26 mouse cellular contexts compared by ENCODE assay signal in the genomic region with DNA sequence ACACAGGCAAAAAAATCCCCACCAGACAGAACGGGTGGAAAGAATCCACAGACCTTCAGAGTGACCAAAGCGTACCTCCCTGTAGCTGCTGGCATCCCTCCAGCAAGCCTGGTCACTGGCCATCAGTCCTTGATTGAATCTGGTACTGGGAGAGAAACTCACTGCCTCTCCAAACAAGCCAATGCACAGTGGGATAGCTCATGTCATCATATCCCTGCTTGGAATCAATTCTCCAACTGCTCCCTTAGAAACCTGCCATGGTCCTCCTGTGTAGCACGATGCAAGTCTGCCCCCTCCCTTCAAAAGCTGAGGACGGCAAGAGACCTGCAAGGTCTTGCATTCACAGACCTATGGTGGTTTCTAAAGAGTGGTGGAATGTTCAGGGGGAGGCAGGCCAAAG. TPM values are rescaled to one million over a fixed set of nuclear protein-coding genes. Genes with fewer than 3 reads are reported as not detected.
DNase-seq lines count a peak whose midpoint lies in the region; ATAC-seq and TF ChIP-seq lines count a peak whose summit lies in the region.
"Had no signal": no experiment of that assay in that cellular context is flagged by ENCODE, and none has a peak within 500 bp of the region (broad histone marks: within the 10 kb centered on the region; RNA-seq: fewer than 3 reads in every experiment).

No protein-coding gene starts in this region.

- H3K27me3 ChIP-seq in hindbrain, embryonic 14.5 days (ENCODE audit: control insufficient read depth, insufficient read depth, low read length): peaks cover 3% of the 10 kb centered on the region; the same call in 1 of the 2 replicates
- H3K27me3 ChIP-seq in hindbrain, embryonic 10.5 days (ENCODE audit: insufficient read depth, poor library complexity, severe bottlenecking): peaks cover 61% of the 10 kb centered on the region
- H3K27me3 ChIP-seq: CH12.LX had no signal

- H3K4me1 ChIP-seq in hindbrain, embryonic 14.5 days (replicated peaks; ENCODE audit: control insufficient read depth, insufficient read depth, low read length): peaks cover 11% of the 10 kb centered on the region
- peaks cover 40% of the 10 kb centered on the region for H3K4me1 ChIP-seq in hindbrain, embryonic 10.5 days (replicated peaks)
- no peaks in the 10 kb centered on the region; the same call in 1 of the 2 replicates for H3K4me1 ChIP-seq in cortical plate, adult 2 months (ENCODE audit: control insufficient read depth, insufficient read depth, low read length)

- WGBS in hindbrain, embryonic 14.5 days: 59% methylated on average over 4 of the region's 4 CpGs
- WGBS in hindbrain, embryonic 10.5 days: 64% methylated on average over 4 of the region's 4 CpGs

- no peak overlapping the region for H3K4me3 ChIP-seq in hindbrain, embryonic 14.5 days (replicated peaks; ENCODE audit: low read length)
- H3K4me3 ChIP-seq in hindbrain, embryonic 10.5 days: no peak overlapping the region
- H3K4me3 ChIP-seq in cortical plate, adult 2 months (ENCODE audit: insufficient read depth, low read length): no peak overlapping the region
- H3K4me3 ChIP-seq: embryonic facial prominence, embryonic 13.5 days; erythroblast, embryonic 14.5 days; forebrain, embryonic 12.5 days; heart, embryonic 15.5 days; stomach, embryonic 15.5 days had no signal

- peak overlapping the region; percentile 71 for H3K4me2 ChIP-seq in hindbrain, embryonic 14.5 days (replicated peaks)
- H3K4me2 ChIP-seq: embryonic facial prominence, embryonic 13.5 days; heart, embryonic 15.5 days; stomach, embryonic 15.5 days had no signal

- 0 out of 2 replicates have a peak, but pooled peaks have one; percentile 15 for TF ChIP-seq CTCF in cortical plate, adult 2 months (IDR thresholded peaks at IDR 0.05; ENCODE audit: extremely low read depth, insufficient read depth, low read length)

- no peak for DNase-seq in hindbrain, embryonic 14.5 days (ENCODE audit: low spot score)
- DNase-seq in hindbrain, embryonic 10.5 days (ENCODE audit: low spot score): no peak
- peak; percentile 29 for DNase-seq in left cerebral cortex, postnatal 4 days
- DNase-seq in left cerebral cortex, postnatal 14 days (ENCODE audit: low spot score in 2 of 2): no peak
- DNase-seq in brain, adult 2 months (ENCODE audit: low read depth, low spot score): peak; percentile 49
- no peak for DNase-seq in embryo, embryonic 11 days
- DNase-seq in adrenal gland, adult 18-20 months (ENCODE audit: low spot score in 2 of 2): no peak
- DNase-seq: adrenal gland, postnatal 10 days; B cell, adult 2 months; cerebellum, adult 9-11 months; heart, postnatal 36 days; kidney, adult 9 months; kidney, postnatal 36 days; liver, postnatal 0 days had no signal

- no peak for ATAC-seq in hindbrain, embryonic 14.5 days (ENCODE audit: low FRiP score)
- ATAC-seq: liver, postnatal 0 days; lung, postnatal 0 days had no signal

- H3K9ac ChIP-seq in hindbrain, embryonic 14.5 days: no peak overlapping the region
- H3K9ac ChIP-seq: embryonic facial prominence, embryonic 13.5 days; forebrain, embryonic 12.5 days; heart, embryonic 15.5 days; liver, postnatal 0 days; stomach, embryonic 15.5 days had no signal

- no peak for TF ChIP-seq POLR2A in cortical plate, adult 2 months (IDR thresholded peaks at IDR 0.05; ENCODE audit: extremely low read depth, insufficient read depth, low read length)

- H3K36me3 ChIP-seq in hindbrain, embryonic 14.5 days (replicated peaks; ENCODE audit: control insufficient read depth, insufficient read depth): no peaks in the 10 kb centered on the region
- H3K36me3 ChIP-seq in hindbrain, embryonic 10.5 days: no peaks in the 10 kb centered on the region
- H3K36me3 ChIP-seq: embryonic facial prominence, embryonic 13.5 days; forebrain, embryonic 12.5 days; G1E; heart, embryonic 15.5 days; stomach, embryonic 15.5 days had no signal

- intact Hi-C loops in left cerebral cortex, postnatal 4 days (cut with DNase I): loop anchor here (5.0 kb wide), 1 partner anchor 505 kb away; no protein-coding TSS in a partner anchor
- intact Hi-C loops in left cerebral cortex, postnatal 14 days (cut with DNase I): no loop called here

- no peak overlapping the region for H3K27ac ChIP-seq in hindbrain, embryonic 14.5 days
- H3K27ac ChIP-seq in hindbrain, embryonic 10.5 days: no peak overlapping the region
- H3K27ac ChIP-seq in cortical plate, adult 2 months (ENCODE audit: insufficient read depth, low read length): no peak overlapping the region
- H3K27ac ChIP-seq: embryonic facial prominence, embryonic 13.5 days; forebrain, embryonic 12.5 days; heart, embryonic 15.5 days; macrophage; stomach, embryonic 15.5 days had no signal

- no peaks in the 10 kb centered on the region for H3K9me3 ChIP-seq in hindbrain, embryonic 14.5 days (ENCODE audit: control insufficient read depth, low read length)
- H3K9me3 ChIP-seq in hindbrain, embryonic 10.5 days: no peaks in the 10 kb centered on the region
- H3K9me3 ChIP-seq: embryonic facial prominence, embryonic 13.5 days; forebrain, embryonic 12.5 days; heart, embryonic 15.5 days; stomach, embryonic 15.5 days had no signal

RNA-seq across cellular contexts. Expression of a gene that starts 1.2 kb away (rescaled TPM):
- polyA plus RNA-seq in hindbrain, embryonic 14.5 days (2014; fragmentation: Nextera tagmentation; extraction: Ambion mirVana): 39.1 and 41.4 TPM in 2 replicates
- polyA plus RNA-seq in hindbrain, embryonic 10.5 days (2016; fragmentation: Nextera tagmentation; extraction: Ambion mirVana): 7.4 and 9.0 TPM in 2 replicates
- total RNA-seq in left cerebral cortex, postnatal 4 days (2021): 10 to 100 TPM; 65.5 to 68.2 TPM
- total RNA-seq in left cerebral cortex, postnatal 14 days (2021): 10 to 100 TPM; 66.0 to 67.4 TPM
- 63.7 and 70.0 TPM in 2 replicates for polyA plus RNA-seq in cortical plate, adult 2 months (2012; rRNA removed)
- total RNA-seq in adrenal gland, adult 18-20 months (2021): 1 to 10 TPM in 1 of 2 experiments, under 1 TPM in 1; 0.73 to 1.7 TPM
- total RNA-seq: CH12.LX; G1E; liver, adult 2 months; monocyte, adult 5-6 weeks had no signal
- polyA plus RNA-seq: erythroblast, embryonic 14.5 days; G1E; liver, adult 2 months; macrophage had no signal

Comparison
In these comparisons a context has a peak if more than half of its experiments do, and no peak if none do; other contexts are left out.
1. DNase-seq: peak in left cerebral cortex, postnatal 4 days (single experiment) and brain, adult 2 months (single experiment); none in hindbrain, embryonic 14.5 days (single experiment), hindbrain, embryonic 10.5 days (single experiment), left cerebral cortex, postnatal 14 days (0 of 2), embryo, embryonic 11 days (single experiment) and adrenal gland, adult 18-20 months (0 of 2).
2. RNA of a gene that starts 1.2 kb away (total RNA-seq): 65.5 to 68.2 TPM in left cerebral cortex, postnatal 4 days and 66.0 to 67.4 TPM in left cerebral cortex, postnatal 14 days; 0.73 to 1.7 TPM in adrenal gland, adult 18-20 months; every median in the first group is over 10 times any median in the second.